Mouse (Mus musculus) olfactory bulb, adult 2 months (tissue): ENCODE measurements around the gene Cib1.

Experiments
- CTCF ChIP-seq: fragments of 200-500 bp; IDR thresholded peaks from 2 replicates; pipeline ENCODE4 v1.5.1; 2012; ENCODE audit warnings: low read depth, mild to moderate bottlenecking, low read length, moderate library complexity; ENCODE audit not compliant: insufficient read depth
- POLR2A ChIP-seq: fragments of 200-500 bp; IDR thresholded peaks from 2 replicates; pipeline ENCODE4 v1.6.1; 2012; ENCODE audit warnings: mild to moderate bottlenecking, low read depth, low read length, moderate library complexity; ENCODE audit not compliant: insufficient read depth

GRCm38 (mm10) chr7:80281646-80282045, 49.0 kb upstream of the Cib1 start:
- no peak for TF ChIP-seq CTCF
- TF ChIP-seq POLR2A: no peak
